Mouse (Mus musculus) midbrain, embryonic 11.5 days (tissue): ENCODE measurements at regions not wholly inside any gene's neighbourhood (a gene's known extent, or its start where the extent isn't known, plus 50 kb on each side); places are given as distances from the start of the nearest gene placed in this dataset.
A peak's percentile ranks its signal among the peaks of the same experiment; 100 is the strongest.

ENCODE experiments used
- ATAC-seq: fragments of 200-750 bp; cut with Nextera tagmentation; 2 replicates; pipeline ENCODE4 v1.8.0; 2017; ENCODE audit warnings: moderate TSS enrichment, moderate library complexity; ENCODE audit not compliant: low FRiP score
- DNase-seq: peaks from one replicate; pipeline ENCODE4 v3.0.0; 2015; ENCODE audit warnings: low spot score; ENCODE audit errors: missing footprints
- H3K27ac ChIP-seq: fragments of 300-500 bp; sonication (generic); 2 replicates; pipeline ENCODE4 v1.5.1; 2014; ENCODE audit warnings: low read depth, low read length
- H3K27me3 ChIP-seq: fragments of 300-500 bp; sonication (generic); 2 replicates; pipeline ENCODE4 v1.6.1; 2014; ENCODE audit warnings: mild to moderate bottlenecking, low read length, moderate library complexity, mixed read lengths; ENCODE audit not compliant: control insufficient read depth, insufficient read depth
- H3K36me3 ChIP-seq: fragments of 300-500 bp; sonication (generic); 2 replicates; pipeline ENCODE4 v1.6.1; 2014; ENCODE audit warnings: mild to moderate bottlenecking, low read length, moderate library complexity, mixed read lengths; ENCODE audit not compliant: control insufficient read depth, insufficient read depth
- H3K4me1 ChIP-seq: fragments of 300-500 bp; sonication (generic); 2 replicates; pipeline ENCODE4 v1.6.1; 2014; ENCODE audit warnings: low read length; ENCODE audit not compliant: control insufficient read depth, insufficient read depth
- H3K4me2 ChIP-seq: fragments of 300-500 bp; sonication (generic); 2 replicates; pipeline ENCODE4 v1.6.1; 2014; ENCODE audit warnings: mild to moderate bottlenecking, moderate library complexity
- H3K4me3 ChIP-seq: fragments of 300-500 bp; sonication (generic); 2 replicates; pipeline ENCODE4 v1.5.1; 2014; ENCODE audit warnings: low read depth, low read length
- H3K9ac ChIP-seq: fragments of 300-500 bp; sonication (generic); 2 replicates; pipeline ENCODE4 v1.6.1; 2014; ENCODE audit warnings: low read length
- H3K9me3 ChIP-seq: fragments of 300-500 bp; sonication (generic); 2 replicates; pipeline ENCODE4 v1.6.1; 2016; ENCODE audit warnings: low read length; ENCODE audit not compliant: control insufficient read depth
- WGBS: fragments of 180-500 bp; shearing (Covaris S2); extraction: QIAGEN DNeasy Blood & Tissue Kit; methylation state at CpG from one replicate; pipeline ENCODE4 v1.1.7; 2014; 5-methylcytosine and 5-hydroxymethylcytosine counted together

- Histone ChIP-seq H3K4me3 (no peak overlapping the region), H3K27me3 (no peaks in the 10 kb centered on the region), H3K4me1 (no peaks in the 10 kb centered on the region), H3K9me3 (no peaks in the 10 kb centered on the region), H3K27ac (no peak overlapping the region), H3K36me3 (no peaks in the 10 kb centered on the region), H3K9ac (no peak overlapping the region), H3K4me2 (no peak overlapping the region)
- 28% methylated on average over 3 of the region's 3 CpGs for WGBS
- DNase-seq (peak; percentile 83), ATAC-seq (no peak)
These were observed 131.7 kb downstream of the Fbxo8 start for GRCm38 (mm10) chr8:56682564-56682963.

- no peaks in the 10 kb centered on the region for H3K4me1 ChIP-seq
- no peaks in the 10 kb centered on the region for H3K36me3 ChIP-seq
- H3K4me2 ChIP-seq = no peak overlapping the region
- no peak overlapping the region for H3K4me3 ChIP-seq
- H3K9ac ChIP-seq = no peak overlapping the region
- H3K9me3 ChIP-seq = no peaks in the 10 kb centered on the region
- H3K27me3 ChIP-seq = no peaks in the 10 kb centered on the region
- no peak overlapping the region for H3K27ac ChIP-seq
- DNase-seq (peak; percentile 28), ATAC-seq (no peak)
- WGBS = 91% methylated on average over 7 of the region's 7 CpGs
These were observed 133.5 kb downstream of the Fbxo8 start for GRCm38 (mm10) chr8:56684352-56684751.

GRCm38 (mm10) chr8:56695436-56695835 lies 144.5 kb downstream of the Fbxo8 start:
- H3K4me2 ChIP-seq = no peak overlapping the region
- H3K36me3 ChIP-seq = no peaks in the 10 kb centered on the region
- no peaks in the 10 kb centered on the region for H3K27me3 ChIP-seq
- WGBS = 86% methylated on average over 1 of the region's 1 CpGs
- ATAC-seq = no peak
- H3K4me1 ChIP-seq = no peaks in the 10 kb centered on the region
- no peak overlapping the region for H3K4me3 ChIP-seq
- no peak overlapping the region for H3K9ac ChIP-seq
- H3K9me3 ChIP-seq = no peaks in the 10 kb centered on the region
- no peak for DNase-seq
- H3K27ac ChIP-seq = no peak overlapping the region

GRCm38 (mm10) chr8:56700580-56701145 lies 149.8 kb downstream of the Fbxo8 start:
- 87% methylated on average over 2 of the region's 2 CpGs for WGBS
- H3K9me3 ChIP-seq = no peaks in the 10 kb centered on the region

GRCm38 (mm10) chr8:56706377-56706776 lies 155.5 kb downstream of the Fbxo8 start:
- Histone ChIP-seq H3K36me3 (no peaks in the 10 kb centered on the region), H3K27ac (no peak overlapping the region), H3K4me3 (peak overlapping the region; percentile 0; the same call in 1 of the 2 replicates), H3K9me3 (no peaks in the 10 kb centered on the region), H3K4me2 (peak overlapping the region; percentile 18; the same call in 1 of the 2 replicates), H3K4me1 (peaks cover 10% of the 10 kb centered on the region; the same call in 1 of the 2 replicates), H3K9ac (no peak overlapping the region), H3K27me3 (no peaks in the 10 kb centered on the region)
- DNase-seq (peak; percentile 89), ATAC-seq (peak; percentile 53; the same call in 1 of the 2 replicates)
- WGBS = 25% methylated on average over 10 of the region's 10 CpGs

More at GRCm38 (mm10) chr8:56700580-56701145, 149.8 kb downstream of the Fbxo8 start:
- H3K4me1 ChIP-seq = no peaks in the 10 kb centered on the region
- no peak overlapping the region for H3K4me2 ChIP-seq
- no peak overlapping the region for H3K27ac ChIP-seq
- no peak for ATAC-seq
- peak; percentile 26 for DNase-seq
- no peaks in the 10 kb centered on the region for H3K36me3 ChIP-seq
- H3K9ac ChIP-seq = no peak overlapping the region
- no peaks in the 10 kb centered on the region for H3K27me3 ChIP-seq
- H3K4me3 ChIP-seq = no peak overlapping the region

GRCm38 (mm10) chr8:56706941-56707706 lies 156.2 kb downstream of the Fbxo8 start:
- peak; percentile 89 for ATAC-seq

GRCm38 (mm10) chr8:56720001-56720400 lies 169.1 kb downstream of the Fbxo8 start:
- Histone ChIP-seq H3K9ac (no peak overlapping the region), H3K4me2 (no peak overlapping the region), H3K27me3 (no peaks in the 10 kb centered on the region), H3K27ac (no peak overlapping the region), H3K4me1 (no peaks in the 10 kb centered on the region), H3K36me3 (no peaks in the 10 kb centered on the region), H3K4me3 (no peak overlapping the region), H3K9me3 (no peaks in the 10 kb centered on the region)
- DNase-seq = no peak
- 0 out of 2 replicates have a peak, but pooled peaks have one; percentile 33 for ATAC-seq
- WGBS = 63% methylated on average over 1 of the region's 1 CpGs

More at GRCm38 (mm10) chr8:56706941-56707706, 156.2 kb downstream of the Fbxo8 start:
- Histone ChIP-seq H3K27me3 (no peaks in the 10 kb centered on the region), H3K4me1 (peaks cover 10% of the 10 kb centered on the region; the same call in 1 of the 2 replicates), H3K4me2 (peak overlapping the region; percentile 18), H3K4me3 (peak overlapping the region; percentile 0; the same call in 1 of the 2 replicates), H3K9ac (peak overlapping the region; percentile 41), H3K9me3 (no peaks in the 10 kb centered on the region), H3K36me3 (no peaks in the 10 kb centered on the region), H3K27ac (no peak overlapping the region)
- 13% methylated on average over 14 of the region's 14 CpGs for WGBS
- DNase-seq = peak; percentile 89

- Histone ChIP-seq H3K4me2 (no peak overlapping the region), H3K9ac (no peak overlapping the region), H3K36me3 (no peaks in the 10 kb centered on the region), H3K4me3 (no peak overlapping the region), H3K4me1 (no peaks in the 10 kb centered on the region), H3K9me3 (no peaks in the 10 kb centered on the region), H3K27ac (no peak overlapping the region), H3K27me3 (no peaks in the 10 kb centered on the region)
- ATAC-seq (no peak), DNase-seq (no peak)
- WGBS = 80% methylated on average over 2 of the region's 2 CpGs
These were observed 171.8 kb downstream of the Fbxo8 start for GRCm38 (mm10) chr8:56722473-56723236.
